23 mouse cellular contexts compared by ENCODE assay signal in genomic region chr4:48636831-48637230, GRCm38 (mm10). TPM values are rescaled to one million over a fixed set of nuclear protein-coding genes. Genes with fewer than 3 reads are reported as not detected.
A peak's percentile ranks its signal among the peaks of the same experiment; 100 is the strongest.
DNase-seq lines count a peak whose midpoint lies in the region; ATAC-seq lines count a peak whose summit lies in the region.
"Had no signal": no experiment of that assay in that cellular context is flagged by ENCODE, and none has a peak within 500 bp of the region (broad histone marks: within the 10 kb centered on the region; RNA-seq: fewer than 3 reads in every experiment).

No protein-coding gene starts in this region.

- peak; percentile 8 for DNase-seq in heart, adult 11 months
- DNase-seq in heart, embryonic 10.5 days (ENCODE audit: low spot score), result no peak
- DNase-seq in midbrain, embryonic 10.5 days (ENCODE audit: low spot score), result no peak
- no peak for DNase-seq in limb, embryonic 10.5 days (ENCODE audit: low spot score)
- DNase-seq: adrenal gland, adult 8-10 months; adrenal gland, postnatal 14 days; adrenal gland, postnatal 36 days; B cell, adult 2 months; cerebellum, adult 11-12 months; cerebellum, adult 2 months; cerebellum, adult 9-10 months; cerebellum, postnatal 10 days; cerebellum, postnatal 25 days had no signal

- H3K9me3 ChIP-seq in heart, embryonic 10.5 days, result no peaks in the 10 kb centered on the region
- H3K9me3 ChIP-seq in midbrain, embryonic 13.5 days, result no peaks in the 10 kb centered on the region
- H3K9me3 ChIP-seq in midbrain, embryonic 10.5 days (replicated peaks), result no peaks in the 10 kb centered on the region
- no peaks in the 10 kb centered on the region for H3K9me3 ChIP-seq in limb, embryonic 10.5 days (replicated peaks)
- H3K9me3 ChIP-seq: embryonic facial prominence, embryonic 10.5 days; embryonic facial prominence, embryonic 12.5 days; forebrain, embryonic 13.5 days; forebrain, embryonic 15.5 days had no signal

- 92% methylated on average over 13 of the region's 13 CpGs for WGBS in heart, embryonic 10.5 days
- 95% methylated on average over 13 of the region's 13 CpGs for WGBS in midbrain, embryonic 13.5 days
- 97% methylated on average over 13 of the region's 13 CpGs for WGBS in midbrain, embryonic 10.5 days
- WGBS in limb, embryonic 10.5 days, result 96% methylated on average over 13 of the region's 13 CpGs

- ATAC-seq in midbrain, embryonic 13.5 days, result no peak
- ATAC-seq: activated CD4-positive, CD25-positive, alpha-beta regulatory T cell, adult 4 months; CD4-positive, CD25-positive, alpha-beta regulatory T cell, adult 4 months; forebrain, embryonic 13.5 days; forebrain, embryonic 15.5 days; Patski had no signal

- H3K4me1 ChIP-seq in heart, embryonic 10.5 days, result peaks cover 13% of the 10 kb centered on the region
- H3K4me1 ChIP-seq in midbrain, embryonic 13.5 days (replicated peaks), result peaks cover 10% of the 10 kb centered on the region
- H3K4me1 ChIP-seq in midbrain, embryonic 10.5 days, result peaks cover 29% of the 10 kb centered on the region
- peaks cover 12% of the 10 kb centered on the region; the same call in 1 of the 2 replicates for H3K4me1 ChIP-seq in limb, embryonic 10.5 days
- H3K4me1 ChIP-seq: forebrain, embryonic 13.5 days; forebrain, embryonic 15.5 days had no signal

- no peaks in the 10 kb centered on the region for H3K27me3 ChIP-seq in heart, embryonic 10.5 days (ENCODE audit: insufficient read depth, poor library complexity, severe bottlenecking)
- H3K27me3 ChIP-seq in midbrain, embryonic 13.5 days, result no peaks in the 10 kb centered on the region
- no peaks in the 10 kb centered on the region for H3K27me3 ChIP-seq in midbrain, embryonic 10.5 days (ENCODE audit: low read depth, poor library complexity, severe bottlenecking)
- H3K27me3 ChIP-seq in limb, embryonic 10.5 days (ENCODE audit: low read depth, poor library complexity, severe bottlenecking), result no peaks in the 10 kb centered on the region
- H3K27me3 ChIP-seq: CH12.LX; embryonic facial prominence, embryonic 12.5 days; forebrain, embryonic 13.5 days; forebrain, embryonic 15.5 days; Patski had no signal

- no peak overlapping the region for H3K4me2 ChIP-seq in midbrain, embryonic 13.5 days (replicated peaks)
- H3K4me2 ChIP-seq: embryonic facial prominence, embryonic 12.5 days; forebrain, embryonic 13.5 days; forebrain, embryonic 15.5 days had no signal

- H3K27ac ChIP-seq in heart, embryonic 10.5 days, result no peak overlapping the region
- H3K27ac ChIP-seq in midbrain, embryonic 13.5 days, result 0 out of 2 replicates have a peak overlapping the region, but pooled peaks have one; percentile 2
- H3K27ac ChIP-seq in midbrain, embryonic 10.5 days (replicated peaks), result no peak overlapping the region
- no peak overlapping the region for H3K27ac ChIP-seq in limb, embryonic 10.5 days
- H3K27ac ChIP-seq: embryonic facial prominence, embryonic 10.5 days; embryonic facial prominence, embryonic 12.5 days; forebrain, embryonic 13.5 days; forebrain, embryonic 15.5 days had no signal

- no peak overlapping the region for H3K4me3 ChIP-seq in heart, embryonic 10.5 days
- H3K4me3 ChIP-seq in midbrain, embryonic 13.5 days (replicated peaks), result no peak overlapping the region
- H3K4me3 ChIP-seq in midbrain, embryonic 10.5 days, result no peak overlapping the region
- no peak overlapping the region for H3K4me3 ChIP-seq in limb, embryonic 10.5 days
- H3K4me3 ChIP-seq: embryonic facial prominence, embryonic 10.5 days; embryonic facial prominence, embryonic 12.5 days; forebrain, embryonic 13.5 days; forebrain, embryonic 15.5 days had no signal

- peaks cover 56% of the 10 kb centered on the region for H3K36me3 ChIP-seq in heart, embryonic 10.5 days
- H3K36me3 ChIP-seq in midbrain, embryonic 13.5 days, result peaks cover 49% of the 10 kb centered on the region
- peaks cover 90% of the 10 kb centered on the region for H3K36me3 ChIP-seq in midbrain, embryonic 10.5 days
- H3K36me3 ChIP-seq in limb, embryonic 10.5 days, result peaks cover 90% of the 10 kb centered on the region
- H3K36me3 ChIP-seq: G1E had no signal

- H3K9ac ChIP-seq in midbrain, embryonic 13.5 days (replicated peaks), result no peak overlapping the region
- H3K9ac ChIP-seq: embryonic facial prominence, embryonic 12.5 days; forebrain, embryonic 13.5 days; forebrain, embryonic 15.5 days had no signal

RNA-seq across cellular contexts. Expression of gene Cavin4, which starts 26.5 kb away (rescaled TPM):
- polyA plus RNA-seq in heart, embryonic 10.5 days (2016; fragmentation: Nextera tagmentation; extraction: Ambion mirVana), result 0.89 and 1.1 TPM in 2 replicates
- polyA plus RNA-seq in midbrain, embryonic 13.5 days (2015; fragmentation: Nextera tagmentation; extraction: Ambion mirVana), result 2.2 and 2.8 TPM in 2 replicates
- polyA plus RNA-seq in midbrain, embryonic 10.5 days (2016; fragmentation: Nextera tagmentation; extraction: Ambion mirVana), result 1.4 and 1.7 TPM in 2 replicates
- 1.3 and 1.6 TPM in 2 replicates for polyA plus RNA-seq in limb, embryonic 10.5 days (2016; fragmentation: Nextera tagmentation; extraction: Ambion mirVana)
- polyA plus RNA-seq: activated CD4-positive, CD25-positive, alpha-beta regulatory T cell, adult 4 months; CD4-positive, CD25-positive, alpha-beta regulatory T cell, adult 4 months; G1E had no signal

RNA-seq across cellular contexts. Expression of gene Tmeff1, which starts 51.9 kb away (rescaled TPM):
- 51.6 and 76.4 TPM in 2 replicates for polyA plus RNA-seq in heart, embryonic 10.5 days (2016; fragmentation: Nextera tagmentation; extraction: Ambion mirVana)
- polyA plus RNA-seq in midbrain, embryonic 13.5 days (2015; fragmentation: Nextera tagmentation; extraction: Ambion mirVana), result 196 and 263 TPM in 2 replicates
- polyA plus RNA-seq in midbrain, embryonic 10.5 days (2016; fragmentation: Nextera tagmentation; extraction: Ambion mirVana), result 90.3 and 136 TPM in 2 replicates
- polyA plus RNA-seq in limb, embryonic 10.5 days (2016; fragmentation: Nextera tagmentation; extraction: Ambion mirVana), result 96.5 and 109 TPM in 2 replicates
- polyA plus RNA-seq: activated CD4-positive, CD25-positive, alpha-beta regulatory T cell, adult 4 months; G1E had no signal
